Comparison of ENCODE assay signal across 13 mouse cellular contexts in the genomic region with DNA sequence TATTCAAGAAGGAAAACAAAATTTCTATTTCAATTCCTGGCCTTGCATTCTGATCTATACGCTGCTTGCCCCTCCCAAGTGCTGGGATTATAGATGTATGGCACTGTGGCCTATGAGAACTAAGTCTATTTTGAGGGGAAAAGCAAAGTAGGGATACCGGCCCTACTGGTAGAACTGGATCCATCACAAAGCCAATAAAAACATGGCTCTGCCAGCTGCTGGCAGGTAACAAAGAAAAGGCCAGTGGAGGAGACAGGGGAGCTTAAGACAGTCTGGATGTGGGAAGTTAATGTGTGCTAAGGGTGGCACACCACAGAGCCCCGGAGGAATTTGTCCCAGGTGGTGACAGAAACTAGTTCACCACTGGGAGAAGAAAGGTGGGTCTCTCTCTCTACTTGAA. TPM values are rescaled to one million over a fixed set of nuclear protein-coding genes. Genes with fewer than 3 reads are reported as not detected.
DNase-seq lines count a peak whose midpoint lies in the region; ATAC-seq and TF ChIP-seq lines count a peak whose summit lies in the region.
"Had no signal": no experiment of that assay in that cellular context is flagged by ENCODE, and none has a peak within 500 bp of the region (broad histone marks: within the 10 kb centered on the region; RNA-seq: fewer than 3 reads in every experiment).

No protein-coding gene starts in this region.

- WGBS in lung, embryonic 15.5 days = 58% methylated on average over 3 of the region's 3 CpGs
- WGBS in lung, postnatal 0 days = 66% methylated on average over 3 of the region's 3 CpGs
- 64% methylated on average over 3 of the region's 3 CpGs for WGBS in intestine, embryonic 14.5 days
- 73% methylated on average over 3 of the region's 3 CpGs for WGBS in kidney, embryonic 15.5 days
- 53% methylated on average over 3 of the region's 3 CpGs for WGBS in stomach, postnatal 0 days
- WGBS in thymus, adult 2 months = 98% methylated on average over 3 of the region's 3 CpGs

- TF ChIP-seq CTCF in lung, postnatal 0 days (IDR thresholded peaks at IDR 0.05) = no peak
- TF ChIP-seq CTCF in stomach, postnatal 0 days (IDR thresholded peaks at IDR 0.05; ENCODE audit: low read depth) = no peak
- TF ChIP-seq CTCF in thymus, adult 2 months (IDR thresholded peaks at IDR 0.05; ENCODE audit: borderline replicate concordance, control insufficient read depth, extremely low read depth, insufficient read depth, low read length, poor library complexity) = no peak

- TF ChIP-seq EP300 in lung, postnatal 0 days (IDR thresholded peaks at IDR 0.05) = no peak
- TF ChIP-seq EP300 in stomach, postnatal 0 days (optimal IDR thresholded peaks at IDR 0.05) = peak; percentile 96

- no peak for DNase-seq in lung, postnatal 0 days (ENCODE audit: low spot score)
- DNase-seq in intestine, embryonic 14.5 days (ENCODE audit: low spot score) = peak; percentile 66
- peak; percentile 67 for DNase-seq in stomach, postnatal 0 days (ENCODE audit: low spot score)
- no peak for DNase-seq in cerebellum, adult 18-20 months
- no peak for DNase-seq in thymus, adult 2 months
- DNase-seq: cerebellum, adult 11-12 months; gastrocnemius, postnatal 25 days; thymus, postnatal 14 days had no signal

- TF ChIP-seq POLR2A in thymus, adult 2 months (IDR thresholded peaks at IDR 0.05; ENCODE audit: control insufficient read depth, extremely low read depth, insufficient read depth, low read length, poor library complexity) = no peak

- peaks cover 32% of the 10 kb centered on the region for H3K36me3 ChIP-seq in lung, embryonic 15.5 days
- H3K36me3 ChIP-seq in lung, postnatal 0 days (ENCODE audit: insufficient read depth, low read length) = peaks cover 6% of the 10 kb centered on the region; the same call in 1 of the 2 replicates
- peaks cover 32% of the 10 kb centered on the region for H3K36me3 ChIP-seq in intestine, embryonic 14.5 days (ENCODE audit: control insufficient read depth, insufficient read depth, low read length)
- peaks cover 36% of the 10 kb centered on the region for H3K36me3 ChIP-seq in kidney, embryonic 15.5 days
- peaks cover 10% of the 10 kb centered on the region; the same call in 1 of the 2 replicates for H3K36me3 ChIP-seq in stomach, postnatal 0 days (ENCODE audit: control insufficient read depth, insufficient read depth, low read length)
- H3K36me3 ChIP-seq in thymus, adult 2 months (ENCODE audit: control insufficient read depth, insufficient read depth, low read length) = peaks cover 30% of the 10 kb centered on the region

- peak overlapping the region; percentile 1; the same call in 1 of the 2 replicates for H3K27ac ChIP-seq in lung, embryonic 15.5 days
- H3K27ac ChIP-seq in lung, postnatal 0 days (ENCODE audit: low read length) = no peak overlapping the region
- H3K27ac ChIP-seq in intestine, embryonic 14.5 days (ENCODE audit: low read depth) = peak overlapping the region; percentile 44; the same call in 1 of the 2 replicates
- H3K27ac ChIP-seq in kidney, embryonic 15.5 days = peak overlapping the region; percentile 33
- peak overlapping the region; percentile 56 for H3K27ac ChIP-seq in stomach, postnatal 0 days (replicated peaks)
- no peak overlapping the region for H3K27ac ChIP-seq in thymus, adult 2 months (ENCODE audit: control insufficient read depth, insufficient read depth, low read length)
- H3K27ac ChIP-seq: midbrain, embryonic 10.5 days had no signal

- H3K9ac ChIP-seq in lung, embryonic 15.5 days = no peak overlapping the region
- no peak overlapping the region for H3K9ac ChIP-seq in lung, postnatal 0 days (replicated peaks; ENCODE audit: low read depth)
- no peak overlapping the region for H3K9ac ChIP-seq in intestine, embryonic 14.5 days (ENCODE audit: low read length)
- no peak overlapping the region for H3K9ac ChIP-seq in kidney, embryonic 15.5 days
- no peak overlapping the region for H3K9ac ChIP-seq in stomach, postnatal 0 days (ENCODE audit: low read length)
- H3K9ac ChIP-seq: heart, embryonic 12.5 days had no signal

- no peaks in the 10 kb centered on the region for H3K4me1 ChIP-seq in lung, embryonic 15.5 days
- no peaks in the 10 kb centered on the region for H3K4me1 ChIP-seq in lung, postnatal 0 days (ENCODE audit: insufficient read depth, low read depth, low read length)
- no peaks in the 10 kb centered on the region for H3K4me1 ChIP-seq in intestine, embryonic 14.5 days (replicated peaks; ENCODE audit: control insufficient read depth, insufficient read depth, low read length)
- no peaks in the 10 kb centered on the region for H3K4me1 ChIP-seq in kidney, embryonic 15.5 days
- H3K4me1 ChIP-seq in stomach, postnatal 0 days (replicated peaks; ENCODE audit: control insufficient read depth, insufficient read depth) = no peaks in the 10 kb centered on the region
- no peaks in the 10 kb centered on the region for H3K4me1 ChIP-seq in thymus, adult 2 months (replicated peaks; ENCODE audit: control insufficient read depth, insufficient read depth, low read length)
- H3K4me1 ChIP-seq: heart, embryonic 12.5 days; midbrain, embryonic 10.5 days had no signal

- H3K4me2 ChIP-seq in lung, embryonic 15.5 days = no peak overlapping the region
- H3K4me2 ChIP-seq in lung, postnatal 0 days (replicated peaks; ENCODE audit: low read depth, low read length) = no peak overlapping the region
- H3K4me2 ChIP-seq in intestine, embryonic 14.5 days (ENCODE audit: low read length) = no peak overlapping the region
- H3K4me2 ChIP-seq in kidney, embryonic 15.5 days = no peak overlapping the region
- no peak overlapping the region for H3K4me2 ChIP-seq in stomach, postnatal 0 days (replicated peaks; ENCODE audit: low read depth)
- H3K4me2 ChIP-seq: heart, embryonic 12.5 days had no signal

- no peaks in the 10 kb centered on the region for H3K9me3 ChIP-seq in lung, embryonic 15.5 days
- no peaks in the 10 kb centered on the region for H3K9me3 ChIP-seq in lung, postnatal 0 days (ENCODE audit: low read length)
- H3K9me3 ChIP-seq in intestine, embryonic 14.5 days (ENCODE audit: control insufficient read depth, low read length) = no peaks in the 10 kb centered on the region
- H3K9me3 ChIP-seq in kidney, embryonic 15.5 days (replicated peaks) = no peaks in the 10 kb centered on the region
- H3K9me3 ChIP-seq in stomach, postnatal 0 days (ENCODE audit: control insufficient read depth, low read length) = no peaks in the 10 kb centered on the region
- H3K9me3 ChIP-seq: heart, embryonic 12.5 days; midbrain, embryonic 10.5 days had no signal

- no peak overlapping the region for H3K4me3 ChIP-seq in lung, embryonic 15.5 days
- no peak overlapping the region for H3K4me3 ChIP-seq in lung, postnatal 0 days (ENCODE audit: low read depth, low read length)
- H3K4me3 ChIP-seq in intestine, embryonic 14.5 days (ENCODE audit: low read depth, low read length) = no peak overlapping the region
- H3K4me3 ChIP-seq in kidney, embryonic 15.5 days (replicated peaks) = no peak overlapping the region
- no peak overlapping the region for H3K4me3 ChIP-seq in stomach, postnatal 0 days (ENCODE audit: low read depth, low read length)
- H3K4me3 ChIP-seq in thymus, adult 2 months (ENCODE audit: control insufficient read depth, insufficient read depth, low read length) = no peak overlapping the region
- H3K4me3 ChIP-seq: heart, embryonic 12.5 days; midbrain, embryonic 10.5 days had no signal

- ATAC-seq in lung, embryonic 15.5 days (ENCODE audit: borderline replicate concordance, extremely low read depth, low FRiP score, low TSS enrichment) = no peak
- ATAC-seq in lung, postnatal 0 days = no peak
- peak; percentile 58; the same call in 1 of the 2 replicates for ATAC-seq in intestine, embryonic 14.5 days (replicated peaks; ENCODE audit: low FRiP score, low TSS enrichment, low read depth)
- no peak for ATAC-seq in kidney, embryonic 15.5 days (replicated peaks; ENCODE audit: low FRiP score)
- peak; percentile 72 for ATAC-seq in stomach, postnatal 0 days (ENCODE audit: low FRiP score, low TSS enrichment)
- ATAC-seq: CD4-positive, CD25-positive, alpha-beta regulatory T cell, adult 4 months had no signal

- no peaks in the 10 kb centered on the region for H3K27me3 ChIP-seq in lung, embryonic 15.5 days
- no peaks in the 10 kb centered on the region for H3K27me3 ChIP-seq in lung, postnatal 0 days (replicated peaks; ENCODE audit: insufficient read depth, low read length)
- no peaks in the 10 kb centered on the region for H3K27me3 ChIP-seq in intestine, embryonic 14.5 days (replicated peaks; ENCODE audit: control insufficient read depth, insufficient read depth, low read length)
- no peaks in the 10 kb centered on the region for H3K27me3 ChIP-seq in kidney, embryonic 15.5 days
- H3K27me3 ChIP-seq in stomach, postnatal 0 days (ENCODE audit: control insufficient read depth, insufficient read depth, low read length) = no peaks in the 10 kb centered on the region
- no peaks in the 10 kb centered on the region for H3K27me3 ChIP-seq in thymus, adult 2 months (ENCODE audit: control insufficient read depth, insufficient read depth, low read length)
- H3K27me3 ChIP-seq: heart, embryonic 12.5 days had no signal

RNA-seq across cellular contexts. Expression of a gene that starts 8.6 kb away (rescaled TPM):
- polyA plus RNA-seq in lung, embryonic 15.5 days (2015; fragmentation: Nextera tagmentation; extraction: Ambion mirVana) = 23.3 and 24.2 TPM in 2 replicates
- polyA plus RNA-seq in lung, postnatal 0 days (2015; fragmentation: Nextera tagmentation; extraction: Ambion mirVana) = 10.4 and 11.3 TPM in 2 replicates
- 11.4 and 16.2 TPM in 2 replicates for polyA plus RNA-seq in intestine, embryonic 14.5 days (2014; fragmentation: Nextera tagmentation; extraction: Ambion mirVana)
- polyA plus RNA-seq in kidney, embryonic 15.5 days (2015; fragmentation: Nextera tagmentation; extraction: Ambion mirVana) = 25.2 and 25.6 TPM in 2 replicates
- polyA plus RNA-seq in stomach, postnatal 0 days (2015; fragmentation: Nextera tagmentation; extraction: Ambion mirVana) = 12.2 and 13.6 TPM in 2 replicates
- polyA plus RNA-seq in thymus, adult 2 months (2012; rRNA removed) = 6.7 and 10.4 TPM in 2 replicates

RNA-seq across cellular contexts. Expression of a gene that starts 32.9 kb away (rescaled TPM):
- polyA plus RNA-seq in lung, embryonic 15.5 days (2015; fragmentation: Nextera tagmentation; extraction: Ambion mirVana) = 17.6 and 18.7 TPM in 2 replicates
- polyA plus RNA-seq in lung, postnatal 0 days (2015; fragmentation: Nextera tagmentation; extraction: Ambion mirVana) = 13.4 and 15.3 TPM in 2 replicates
- polyA plus RNA-seq in intestine, embryonic 14.5 days (2014; fragmentation: Nextera tagmentation; extraction: Ambion mirVana) = 21.5 and 22.4 TPM in 2 replicates
- 25.6 and 27.3 TPM in 2 replicates for polyA plus RNA-seq in kidney, embryonic 15.5 days (2015; fragmentation: Nextera tagmentation; extraction: Ambion mirVana)
- 17.6 and 20.6 TPM in 2 replicates for polyA plus RNA-seq in stomach, postnatal 0 days (2015; fragmentation: Nextera tagmentation; extraction: Ambion mirVana)
- 11.3 and 13.0 TPM in 2 replicates for polyA plus RNA-seq in thymus, adult 2 months (2012; rRNA removed)

RNA-seq across cellular contexts. Expression of a gene that starts 55.2 kb away (rescaled TPM):
- 11.9 and 12.7 TPM in 2 replicates for polyA plus RNA-seq in lung, embryonic 15.5 days (2015; fragmentation: Nextera tagmentation; extraction: Ambion mirVana)
- polyA plus RNA-seq in lung, postnatal 0 days (2015; fragmentation: Nextera tagmentation; extraction: Ambion mirVana) = 11.6 and 16.0 TPM in 2 replicates
- 6.9 and 7.3 TPM in 2 replicates for polyA plus RNA-seq in intestine, embryonic 14.5 days (2014; fragmentation: Nextera tagmentation; extraction: Ambion mirVana)
- polyA plus RNA-seq in kidney, embryonic 15.5 days (2015; fragmentation: Nextera tagmentation; extraction: Ambion mirVana) = 19.4 and 20.3 TPM in 2 replicates
- polyA plus RNA-seq in stomach, postnatal 0 days (2015; fragmentation: Nextera tagmentation; extraction: Ambion mirVana) = 7.6 and 8.2 TPM in 2 replicates
- 12.8 and 13.2 TPM in 2 replicates for polyA plus RNA-seq in thymus, adult 2 months (2012; rRNA removed)

Comparison
In these comparisons a context has a peak if more than half of its experiments do, and no peak if none do; other contexts are left out.
1. H3K27ac ChIP-seq: peak in lung, embryonic 15.5 days (single experiment), intestine, embryonic 14.5 days (single experiment), kidney, embryonic 15.5 days (single experiment) and stomach, postnatal 0 days (single experiment); none in lung, postnatal 0 days (single experiment) and thymus, adult 2 months (single experiment).
2. ATAC-seq: peak in intestine, embryonic 14.5 days (single experiment) and stomach, postnatal 0 days (single experiment); none in lung, embryonic 15.5 days (single experiment), lung, postnatal 0 days (single experiment) and kidney, embryonic 15.5 days (single experiment).
3. DNase-seq: peak in intestine, embryonic 14.5 days (single experiment) and stomach, postnatal 0 days (single experiment); none in lung, postnatal 0 days (single experiment), cerebellum, adult 18-20 months (0 of 2) and thymus, adult 2 months (single experiment).